Comparison of ENCODE assay signal across 10 mouse cellular contexts in the genomic region with DNA sequence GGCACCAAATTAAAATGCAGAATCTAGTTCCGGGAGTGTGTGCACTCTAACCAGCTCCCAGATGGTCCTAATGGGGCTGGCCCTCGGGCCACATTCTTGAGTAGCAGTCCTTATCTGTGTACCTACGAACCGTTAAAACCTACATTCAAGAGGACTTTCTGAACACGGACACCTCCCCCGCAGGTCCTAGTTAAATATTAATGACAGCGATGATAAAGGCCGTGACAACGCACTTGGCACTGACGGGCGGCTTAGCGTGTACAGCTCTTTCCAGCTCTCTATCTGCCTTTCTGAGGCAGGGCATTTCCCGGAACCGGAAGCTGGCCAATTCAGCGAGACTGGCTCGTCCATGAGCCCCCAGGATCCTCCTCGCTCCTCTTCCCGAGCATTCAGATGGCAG. TPM values are rescaled to one million over a fixed set of nuclear protein-coding genes. Genes with fewer than 3 reads are reported as not detected.
DNase-seq lines count a peak whose midpoint lies in the region; ATAC-seq lines count a peak whose summit lies in the region.
"Had no signal": no experiment of that assay in that cellular context is flagged by ENCODE, and none has a peak within 500 bp of the region (broad histone marks: within the 10 kb centered on the region; RNA-seq: fewer than 3 reads in every experiment).

No protein-coding gene starts in this region.

- H3K27ac ChIP-seq in heart, embryonic 16.5 days (ENCODE audit: low read length), result no peak overlapping the region
- no peak overlapping the region; the same call in 1 of the 2 replicates for H3K27ac ChIP-seq in midbrain, embryonic 16.5 days (ENCODE audit: low read length)
- H3K27ac ChIP-seq: limb, embryonic 15.5 days had no signal

- H3K27me3 ChIP-seq in heart, embryonic 16.5 days (ENCODE audit: control insufficient read depth, insufficient read depth, low read length), result no peaks in the 10 kb centered on the region
- H3K27me3 ChIP-seq in midbrain, embryonic 16.5 days (ENCODE audit: control insufficient read depth, insufficient read depth, low read depth, low read length), result no peaks in the 10 kb centered on the region
- H3K27me3 ChIP-seq: limb, embryonic 15.5 days had no signal

- 18% methylated on average over 18 of the region's 18 CpGs for WGBS in heart, embryonic 16.5 days
- 50% methylated on average over 18 of the region's 18 CpGs for WGBS in midbrain, embryonic 16.5 days

- intact Hi-C loops in heart, postnatal 25 days (cut with DNase I), result no loop called here

- H3K9ac ChIP-seq in heart, embryonic 16.5 days (ENCODE audit: low read length), result 0 out of 2 replicates have a peak overlapping the region, but pooled peaks have one; percentile 8
- no peak overlapping the region for H3K9ac ChIP-seq in midbrain, embryonic 16.5 days (ENCODE audit: low read depth, low read length)
- H3K9ac ChIP-seq: limb, embryonic 15.5 days had no signal

- no peaks in the 10 kb centered on the region for H3K9me3 ChIP-seq in heart, embryonic 16.5 days (replicated peaks; ENCODE audit: control insufficient read depth, low read length)
- H3K9me3 ChIP-seq in midbrain, embryonic 16.5 days (replicated peaks; ENCODE audit: control insufficient read depth, low read length, poor library complexity, severe bottlenecking), result no peaks in the 10 kb centered on the region
- H3K9me3 ChIP-seq: limb, embryonic 15.5 days had no signal

- peak overlapping the region; percentile 63 for H3K4me2 ChIP-seq in heart, embryonic 16.5 days (ENCODE audit: low read depth, low read length)
- peak overlapping the region; percentile 36 for H3K4me2 ChIP-seq in midbrain, embryonic 16.5 days (ENCODE audit: low read length)
- H3K4me2 ChIP-seq: limb, embryonic 15.5 days had no signal

- no peaks in the 10 kb centered on the region for H3K36me3 ChIP-seq in heart, embryonic 16.5 days (ENCODE audit: control insufficient read depth, insufficient read depth)
- no peaks in the 10 kb centered on the region for H3K36me3 ChIP-seq in midbrain, embryonic 16.5 days (ENCODE audit: control insufficient read depth, insufficient read depth, low read length)
- H3K36me3 ChIP-seq: limb, embryonic 15.5 days had no signal

- H3K4me3 ChIP-seq in heart, embryonic 16.5 days (ENCODE audit: low read length), result peak overlapping the region; percentile 22
- no peak overlapping the region for H3K4me3 ChIP-seq in midbrain, embryonic 16.5 days (ENCODE audit: low read depth, low read length)
- H3K4me3 ChIP-seq: limb, embryonic 15.5 days had no signal

- H3K4me1 ChIP-seq in heart, embryonic 16.5 days (ENCODE audit: control insufficient read depth, insufficient read depth, low read length), result peaks cover 3% of the 10 kb centered on the region; the same call in 1 of the 2 replicates
- peaks cover 5% of the 10 kb centered on the region; the same call in 1 of the 2 replicates for H3K4me1 ChIP-seq in midbrain, embryonic 16.5 days (ENCODE audit: control insufficient read depth, insufficient read depth, low read length)

- ATAC-seq in heart, embryonic 16.5 days (replicated peaks; ENCODE audit: extremely low read depth, insufficient read depth, low FRiP score), result no peak
- no peak for ATAC-seq in midbrain, embryonic 16.5 days
- no peak for ATAC-seq in activated CD4-positive, CD25-positive, alpha-beta regulatory T cell, adult 4 months

- peak; percentile 95 for DNase-seq in heart, adult 11 months
- no peak for DNase-seq in heart, postnatal 25 days (ENCODE audit: low spot score)
- peak; percentile 43 for DNase-seq in liver
- no peak for DNase-seq in adrenal gland, adult 8-10 months
- no peak for DNase-seq in gastrocnemius, adult 18-20 months (ENCODE audit: low spot score)
- DNase-seq: thymus, adult 18-20 months had no signal

RNA-seq across cellular contexts. Expression of gene Lrig1, which starts 29.9 kb away (rescaled TPM):
- total RNA-seq in heart, postnatal 25 days (2021), result 10 to 100 TPM; 35.3 to 35.9 TPM
- polyA plus RNA-seq in heart, embryonic 16.5 days (2015; fragmentation: Nextera tagmentation; extraction: Ambion mirVana), result 7.7 and 8.9 TPM in 2 replicates
- 8.6 and 14.2 TPM in 2 replicates for polyA plus RNA-seq in midbrain, embryonic 16.5 days (2015; fragmentation: Nextera tagmentation; extraction: Ambion mirVana)
- total RNA-seq in adrenal gland, adult 8-10 months (2022), result 10 to 100 TPM in 1 of 4 experiments, 1 to 10 TPM in 3; 8.2 to 14.0 (median 9.0) TPM
- polyA plus RNA-seq in activated CD4-positive, CD25-positive, alpha-beta regulatory T cell, adult 4 months (2017; shearing (Covaris generic)), result 10 to 100 TPM; 16.2 to 31.1 TPM
- total RNA-seq in gastrocnemius, adult 18-20 months (2021), result 10 to 100 TPM; 36.4 to 42.2 TPM

Comparison
In these comparisons a context has a peak if more than half of its experiments do, and no peak if none do; other contexts are left out.
1. DNase-seq: peak in heart, adult 11 months (single experiment) and liver (single experiment); none in heart, postnatal 25 days (single experiment), adrenal gland, adult 8-10 months (single experiment) and gastrocnemius, adult 18-20 months (single experiment).